In the genomic region with DNA sequence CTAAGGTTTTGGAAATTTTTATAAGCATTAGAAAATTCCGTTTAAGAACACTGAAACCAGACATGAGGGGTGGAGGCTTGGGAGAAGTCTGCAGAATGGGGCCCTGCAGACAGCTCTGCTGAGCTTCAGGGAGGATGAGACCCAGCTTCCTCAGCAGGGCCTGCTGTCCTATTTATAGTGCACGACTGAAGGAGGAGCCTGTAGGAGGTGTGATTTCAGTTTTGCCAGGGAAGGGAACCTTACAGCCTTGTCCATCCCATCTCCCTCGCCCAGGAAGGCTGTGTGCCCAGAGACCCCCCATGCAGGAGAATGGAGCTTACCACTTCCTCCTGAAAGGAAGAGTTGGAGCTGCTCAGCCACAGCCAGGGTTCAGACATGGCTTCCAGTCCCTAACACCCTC, we compare ENCODE assay signal across 8 mouse cellular contexts. TPM values are rescaled to one million over a fixed set of nuclear protein-coding genes. Genes with fewer than 3 reads are reported as not detected.
DNase-seq lines count a peak whose midpoint lies in the region; ATAC-seq and TF ChIP-seq lines count a peak whose summit lies in the region.

No protein-coding gene starts in this region.

- H3K4me1 ChIP-seq in heart, adult 2 months (ENCODE audit: control insufficient read depth, insufficient read depth, low read length): peaks cover 11% of the 10 kb centered on the region
- H3K4me1 ChIP-seq in limb, embryonic 11.5 days (ENCODE audit: control insufficient read depth, insufficient read depth, low read length): peaks cover 5% of the 10 kb centered on the region

- H3K9me3 ChIP-seq in limb, embryonic 11.5 days (ENCODE audit: control insufficient read depth, low read length): no peaks in the 10 kb centered on the region

- H3K27ac ChIP-seq in heart, adult 2 months: peak overlapping the region; percentile 93
- no peak overlapping the region for H3K27ac ChIP-seq in limb, embryonic 11.5 days (replicated peaks; ENCODE audit: low read depth, low read length)

- peaks cover 7% of the 10 kb centered on the region for H3K79me2 ChIP-seq in heart, adult 2 months (replicated peaks; ENCODE audit: control insufficient read depth, insufficient read depth, low read length)

- H3K27me3 ChIP-seq in heart, adult 2 months (ENCODE audit: control insufficient read depth, insufficient read depth, low read length): no peaks in the 10 kb centered on the region
- H3K27me3 ChIP-seq in limb, embryonic 11.5 days (ENCODE audit: control insufficient read depth, insufficient read depth, low read length): peaks cover 16% of the 10 kb centered on the region

- peak in 1 of 2 experiments; percentile 31 for DNase-seq in heart, adult 2 months
- DNase-seq in heart, postnatal 14 days: no peak
- DNase-seq in cerebellum, adult 11-12 months: peak; percentile 71
- DNase-seq in frontal cortex, postnatal 25 days (ENCODE audit: low spot score in 2 of 2): peak; percentile 27 to 56
- no peak for DNase-seq in limb, embryonic 11.5 days (ENCODE audit: low spot score)
- peak; percentile 56 to 66 for DNase-seq in right cerebral cortex, adult 2 months (ENCODE audit: low spot score in 2 of 2)
- DNase-seq in embryo, embryonic 11 days: no peak
- DNase-seq in thymus, adult 18-20 months: no peak

- H3K36me3 ChIP-seq in heart, adult 2 months (ENCODE audit: control insufficient read depth, insufficient read depth, low read length): no peaks in the 10 kb centered on the region; the same call in 1 of the 2 replicates
- no peaks in the 10 kb centered on the region for H3K36me3 ChIP-seq in limb, embryonic 11.5 days (ENCODE audit: control insufficient read depth, insufficient read depth, low read length)

- TF ChIP-seq EP300 in heart, adult 2 months (IDR thresholded peaks at IDR 0.05; ENCODE audit: insufficient read depth, low read depth, low read length): no peak

- no peak for ATAC-seq in limb, embryonic 11.5 days (ENCODE audit: insufficient number of reproducible peaks, low FRiP score, low TSS enrichment, low read depth)

- H3K4me2 ChIP-seq in limb, embryonic 11.5 days (ENCODE audit: low read depth, severe bottlenecking): peak overlapping the region; percentile 98

- TF ChIP-seq CTCF in heart, adult 2 months (IDR thresholded peaks at IDR 0.05): no peak

- peak overlapping the region; percentile 59 for H3K4me3 ChIP-seq in heart, adult 2 months
- H3K4me3 ChIP-seq in limb, embryonic 11.5 days (ENCODE audit: low read depth, low read length): no peak overlapping the region

- no peak overlapping the region for H3K9ac ChIP-seq in heart, adult 2 months (ENCODE audit: low read depth, low read length)
- H3K9ac ChIP-seq in limb, embryonic 11.5 days (ENCODE audit: low read length): no peak overlapping the region

- peak; percentile 48; the same call in 1 of the 2 replicates for TF ChIP-seq POLR2A in heart, adult 2 months (IDR thresholded peaks at IDR 0.05; ENCODE audit: insufficient read depth, low read depth, low read length)

- 11% methylated on average over 3 of the region's 3 CpGs for WGBS in heart, adult 2 months
- 16% methylated on average over 3 of the region's 3 CpGs for WGBS in limb, embryonic 11.5 days

- intact Hi-C loops in heart, adult 2 months (cut with DNase I): loop anchor here (2.0 kb wide), 1 partner anchor 16 kb away; no protein-coding TSS in a partner anchor
- intact Hi-C loops in heart, postnatal 14 days (cut with DNase I): no loop called here

RNA-seq across cellular contexts. Expression of a gene that starts 1.5 kb away (rescaled TPM):
- 10 to 100 TPM; 14.3 to 15.6 TPM for total RNA-seq in heart, adult 2 months (2021)
- 13.3 and 24.5 TPM in 2 replicates for polyA plus RNA-seq in heart, adult 2 months (2012; rRNA removed)
- total RNA-seq in heart, postnatal 14 days (2021): 10 to 100 TPM; 17.2 to 24.1 TPM
- 0.21 and 0.37 TPM in 2 replicates for polyA plus RNA-seq in limb, embryonic 11.5 days (2014; fragmentation: Nextera tagmentation; extraction: Ambion mirVana)

RNA-seq across cellular contexts. Expression of a gene that starts 47.0 kb away (rescaled TPM):
- not detected for total RNA-seq in heart, adult 2 months (2021)
- not detected in 2 replicates for polyA plus RNA-seq in heart, adult 2 months (2012; rRNA removed)
- not detected for total RNA-seq in heart, postnatal 14 days (2021)
- polyA plus RNA-seq in limb, embryonic 11.5 days (2014; fragmentation: Nextera tagmentation; extraction: Ambion mirVana): not detected in 2 replicates

RNA-seq across cellular contexts. Expression of a gene that starts 51.4 kb away (rescaled TPM):
- total RNA-seq in heart, adult 2 months (2021): under 1 TPM; 0.34 TPM
- polyA plus RNA-seq in heart, adult 2 months (2012; rRNA removed): 0.68 and 1.2 TPM in 2 replicates
- 1 to 10 TPM; 1.6 to 2.2 TPM for total RNA-seq in heart, postnatal 14 days (2021)
- polyA plus RNA-seq in limb, embryonic 11.5 days (2014; fragmentation: Nextera tagmentation; extraction: Ambion mirVana): 23.4 and 24.4 TPM in 2 replicates

Comparison
In these comparisons a context has a peak if more than half of its experiments do, and no peak if none do; other contexts are left out.
1. DNase-seq: peak in cerebellum, adult 11-12 months (single experiment), frontal cortex, postnatal 25 days (2 of 2) and right cerebral cortex, adult 2 months (2 of 2); none in heart, postnatal 14 days (0 of 2), limb, embryonic 11.5 days (single experiment), embryo, embryonic 11 days (single experiment) and thymus, adult 18-20 months (0 of 2).